Mouse (Mus musculus): ENCODE measurements around the gene Notch2.
"Not testable (repeated sequence)": the region's sequence is repeated elsewhere in the genome, so short reads cannot be mapped to it uniquely, and the experiment has no call there.

Gene Notch2

GRCm38 (mm10) chr3:98028072-98028471, 14.7 kb downstream of the Notch2 start:
- DNase-seq (ENCODE audit: extremely low read depth, low read depth) = no peak

- DNase-seq (ENCODE audit: extremely low read depth, low read depth) = no peak
These were observed 15.6 kb downstream of the Notch2 start for GRCm38 (mm10) chr3:98028936-98029335.

GRCm38 (mm10) chr3:98031104-98031503, 17.8 kb downstream of the Notch2 start:
- DNase-seq (ENCODE audit: extremely low read depth, low read depth) = peak; percentile 85

- peak; percentile 75 for DNase-seq (ENCODE audit: extremely low read depth, low read depth)
These were observed 18.9 kb downstream of the Notch2 start for GRCm38 (mm10) chr3:98032191-98032590.

- no peak for DNase-seq (ENCODE audit: extremely low read depth, low read depth)
These were observed 19.6 kb downstream of the Notch2 start for GRCm38 (mm10) chr3:98032944-98033343.

- peak; percentile 89 for DNase-seq (ENCODE audit: extremely low read depth, low read depth)
These were observed 21.6 kb downstream of the Notch2 start for GRCm38 (mm10) chr3:98034622-98035593.

- no peak for DNase-seq (ENCODE audit: extremely low read depth, low read depth)
These were observed 22.8 kb downstream of the Notch2 start for GRCm38 (mm10) chr3:98036161-98036560.

- no peak for DNase-seq (ENCODE audit: extremely low read depth, low read depth)
These were observed 23.8 kb downstream of the Notch2 start for GRCm38 (mm10) chr3:98037151-98037550.

GRCm38 (mm10) chr3:98038658-98039057, 25.3 kb downstream of the Notch2 start:
- no peak for DNase-seq (ENCODE audit: extremely low read depth, low read depth)

- no peak for DNase-seq (ENCODE audit: extremely low read depth, low read depth)
These were observed 25.9 kb downstream of the Notch2 start for GRCm38 (mm10) chr3:98039223-98039622.

- no peak for DNase-seq (ENCODE audit: extremely low read depth, low read depth)
These were observed 26.5 kb downstream of the Notch2 start for GRCm38 (mm10) chr3:98039666-98040456.

- no peak for DNase-seq (ENCODE audit: extremely low read depth, low read depth)
These were observed 27.5 kb downstream of the Notch2 start for GRCm38 (mm10) chr3:98040836-98041235.

GRCm38 (mm10) chr3:98042301-98042700, 29.0 kb downstream of the Notch2 start:
- DNase-seq (ENCODE audit: extremely low read depth, low read depth) = no peak

GRCm38 (mm10) chr3:98042955-98043456, 29.7 kb downstream of the Notch2 start:
- DNase-seq (ENCODE audit: extremely low read depth, low read depth) = no peak

- DNase-seq (ENCODE audit: extremely low read depth, low read depth) = no peak
These were observed 30.3 kb downstream of the Notch2 start for GRCm38 (mm10) chr3:98043669-98044068.

GRCm38 (mm10) chr3:98044768-98045368, 31.5 kb downstream of the Notch2 start:
- DNase-seq (ENCODE audit: extremely low read depth, low read depth) = no peak

- no peak for DNase-seq (ENCODE audit: extremely low read depth, low read depth)
These were observed 32.3 kb downstream of the Notch2 start for GRCm38 (mm10) chr3:98045465-98046148.

GRCm38 (mm10) chr3:98046305-98046704, 33.0 kb downstream of the Notch2 start:
- no peak for DNase-seq (ENCODE audit: extremely low read depth, low read depth)

- no peak for DNase-seq (ENCODE audit: extremely low read depth, low read depth)
These were observed 36.3 kb downstream of the Notch2 start for GRCm38 (mm10) chr3:98049671-98050070.

GRCm38 (mm10) chr3:98050086-98050485, 36.8 kb downstream of the Notch2 start:
- DNase-seq (ENCODE audit: extremely low read depth, low read depth) = not testable (repeated sequence)
